Mouse (Mus musculus): ENCODE data around the gene Hsd11b2.

The Hsd11b2 gene

DNA sequence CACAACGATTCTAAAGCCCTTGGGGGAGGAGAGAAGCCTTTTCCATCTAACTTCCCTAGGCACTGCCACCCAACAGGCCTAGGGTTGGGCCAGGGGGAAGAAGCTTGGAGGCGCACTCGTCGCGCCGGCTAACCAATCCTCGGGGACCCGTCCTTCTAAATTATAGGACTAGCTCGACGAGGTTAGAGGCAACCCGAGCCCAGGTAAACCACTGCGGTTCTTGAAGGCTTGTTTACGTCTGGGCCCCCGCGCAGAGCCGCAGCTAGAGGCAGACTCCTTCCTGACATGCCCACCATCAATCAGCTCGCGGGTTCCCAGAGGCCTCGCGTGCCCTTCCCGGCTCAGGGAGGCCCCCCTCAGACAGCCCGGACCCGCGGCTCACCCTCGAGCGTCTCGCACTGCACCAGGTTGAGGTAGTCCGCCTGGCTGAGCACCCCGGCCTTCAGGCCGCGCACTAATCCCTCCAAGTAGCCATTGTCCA is 46.9 kb downstream of the Hsd11b2 start:
- no peak for DNase-seq

GRCm38 (mm10) chr8:105565952-105566702 is 47.6 kb downstream of the Hsd11b2 start, which contains the start of gene Atp6v0d1:
TSS of gene Atp6v0d1 (minus strand) at chr8:105566047.
- DNase-seq: peak; percentile 99

DNA sequence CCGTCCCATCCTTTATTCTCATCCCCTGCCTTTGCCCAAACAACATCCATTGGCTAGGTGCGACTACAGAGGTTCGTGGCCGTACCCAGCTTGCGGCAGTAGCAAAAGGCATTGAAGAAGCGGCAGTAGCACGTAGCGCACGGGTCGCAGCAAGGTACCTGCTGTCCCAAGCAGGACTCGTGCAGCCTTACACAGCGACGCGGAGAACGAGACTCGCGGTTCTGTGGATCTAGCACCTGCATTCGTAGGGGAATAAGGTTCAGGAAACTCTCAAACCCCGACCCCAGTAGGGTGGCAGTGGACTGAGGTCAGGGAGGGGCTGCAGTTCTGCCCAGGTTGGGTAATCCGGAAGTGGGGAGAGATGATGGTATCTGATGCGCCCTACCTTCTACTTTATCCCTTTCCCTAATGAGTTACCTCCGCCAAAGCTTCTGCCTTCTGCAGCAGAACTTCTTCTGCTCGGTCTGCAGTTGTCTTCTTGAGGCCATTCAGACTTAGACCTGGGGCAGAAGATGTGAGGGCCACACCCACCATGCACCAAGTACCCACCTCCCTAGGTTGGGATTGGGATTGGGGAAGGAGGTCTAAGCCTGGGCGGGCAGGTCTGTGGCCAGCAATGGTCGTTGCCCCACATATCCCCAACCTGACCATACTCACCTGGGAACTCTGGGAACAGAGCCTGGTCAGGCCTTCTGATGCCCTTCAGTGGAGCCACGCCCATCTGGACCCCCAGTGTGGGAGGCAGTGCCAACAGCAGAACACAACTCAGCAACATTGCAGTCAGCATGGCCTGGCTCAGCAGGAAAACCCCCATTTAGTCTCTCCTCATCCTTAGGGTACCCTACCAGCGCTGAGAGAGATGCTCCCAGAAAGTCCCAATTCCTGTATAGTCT is 48.4 kb downstream of the Hsd11b2 start:
- peak; percentile 29 for DNase-seq

DNA sequence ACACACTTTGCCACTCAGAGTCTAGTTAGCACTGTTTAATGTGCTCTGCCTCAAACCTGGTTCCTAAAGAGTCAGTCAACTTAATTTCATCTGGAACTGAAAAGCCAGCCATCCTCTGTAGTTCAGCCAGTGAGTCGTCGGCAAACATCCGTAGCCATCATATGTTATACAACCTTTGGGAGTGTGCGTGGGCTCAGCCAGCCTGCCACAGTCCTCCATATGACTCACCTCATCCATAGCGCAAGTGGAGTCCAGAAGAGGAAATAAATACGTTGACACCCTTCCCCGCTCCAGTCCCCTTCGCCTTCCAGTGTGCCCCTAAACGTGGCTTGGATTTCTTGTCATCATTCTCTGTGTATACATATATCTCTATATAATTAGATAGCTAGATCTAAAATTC is 53.3 kb downstream of the Hsd11b2 start:
- no peak for DNase-seq

GRCm38 (mm10) chr8:105573427-105573826 is 54.9 kb downstream of the Hsd11b2 start:
- peak; percentile 64 for DNase-seq
